Mouse (Mus musculus) B cell, adult (primary cell): ENCODE data around the gene Abhd8. TPM values are rescaled to one million over a fixed set of nuclear protein-coding genes. Genes with fewer than 3 reads are reported as not detected.

Experiments
- total RNA-seq: library from RNA; stranded (reverse); gene quantifications from 4 replicates; pipeline ENCODE4 v1.2.4, GENCODE M21; 2023; ENCODE audit not compliant: inconsistent age

Abhd8 gene
- 11.1 to 13.1 TPM (median 12.5 TPM) in 4 replicates for total RNA-seq

GRCm38 (mm10) chr8:71463188-71464033, at the start of gene Abhd8:
Gene Abhd8 (minus strand): TSS chr8:71463655.

DNA sequence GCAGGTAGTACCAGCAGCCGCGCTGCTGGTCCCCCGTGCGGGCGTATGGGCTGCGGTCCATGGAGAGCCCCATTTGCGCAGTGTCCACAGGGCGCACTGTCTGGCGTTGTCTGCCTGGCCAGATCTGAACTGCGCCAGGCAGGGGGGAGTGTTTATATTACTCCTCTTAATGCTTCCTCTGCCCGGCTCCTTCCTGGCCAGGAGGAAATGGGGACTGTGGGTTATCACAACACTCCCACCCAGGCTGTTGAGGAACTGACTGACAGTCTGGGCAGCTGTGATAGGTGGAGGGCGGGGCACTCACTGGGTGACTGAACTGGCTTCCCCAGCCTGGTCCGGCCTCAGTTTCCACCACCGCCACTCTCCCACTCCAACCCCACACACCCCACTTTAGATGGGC, 48.2 kb upstream of the Abhd8 start, which contains the start of gene Plvap:
Plvap (minus strand) TSS at position 109 of the 400 bp plus-strand sequence.

GRCm38 (mm10) chr8:71487691-71488445, 24.4 kb upstream of the Abhd8 start, which contains the start of gene Gtpbp3:
Gene Gtpbp3 (plus strand): TSS chr8:71488103.

DNA sequence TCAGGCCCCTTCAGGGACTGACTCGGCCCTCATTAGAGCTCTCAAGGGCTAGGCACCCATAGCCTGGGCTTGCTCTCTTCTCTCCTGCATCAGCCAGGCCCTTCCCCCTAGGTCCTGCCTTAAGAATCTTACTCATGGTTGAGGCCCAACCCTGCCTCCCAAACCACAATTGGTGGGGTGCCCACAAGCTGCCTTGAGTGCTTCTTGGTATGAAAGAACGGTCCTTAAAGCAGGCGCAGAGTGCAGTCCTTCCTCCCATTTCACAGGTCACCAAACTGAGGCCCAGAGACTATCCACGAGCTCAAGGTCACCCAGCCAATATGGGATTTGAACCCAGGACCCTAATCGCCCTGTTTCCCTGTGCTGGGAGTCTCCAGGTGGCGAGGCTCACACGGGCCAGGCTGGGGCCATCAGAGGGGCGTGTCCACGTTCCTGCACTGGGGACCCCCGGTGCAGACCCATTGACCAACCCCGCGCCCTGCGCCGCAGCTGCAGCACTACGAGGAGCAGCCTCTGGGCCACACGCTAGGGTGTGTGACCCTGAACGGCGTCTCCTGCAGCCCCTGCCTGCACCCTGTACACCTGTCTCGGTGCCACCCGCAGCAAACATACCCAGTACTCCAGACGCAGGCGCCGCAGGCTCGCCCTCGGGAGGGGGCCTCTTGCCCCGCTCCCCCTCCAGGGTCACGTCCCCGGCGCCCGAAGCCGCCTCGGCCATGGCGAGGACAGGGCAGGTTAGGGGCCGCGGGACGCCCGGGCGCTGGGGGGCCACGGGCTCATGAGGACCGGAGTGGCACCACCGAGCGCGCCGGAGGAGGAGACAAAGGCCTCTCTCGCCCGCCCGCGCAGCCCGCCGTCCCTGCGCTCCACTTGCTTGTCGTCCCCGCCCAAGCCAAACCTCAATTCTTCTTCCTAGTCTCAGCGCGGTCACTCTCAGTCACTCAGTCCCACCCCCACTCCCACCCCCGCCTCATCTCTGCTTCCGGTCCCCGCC, 22.0 kb upstream of the Abhd8 start, which contains the start of gene Ano8:
Ano8 (minus strand) TSS at position 822 of the 994 bp plus-strand sequence.

GRCm38 (mm10) chr8:71468916-71469315, 5.5 kb upstream of the Abhd8 start, which contains the start of gene Dda1:
Gene Dda1 (plus strand): TSS chr8:71469199.

DNA sequence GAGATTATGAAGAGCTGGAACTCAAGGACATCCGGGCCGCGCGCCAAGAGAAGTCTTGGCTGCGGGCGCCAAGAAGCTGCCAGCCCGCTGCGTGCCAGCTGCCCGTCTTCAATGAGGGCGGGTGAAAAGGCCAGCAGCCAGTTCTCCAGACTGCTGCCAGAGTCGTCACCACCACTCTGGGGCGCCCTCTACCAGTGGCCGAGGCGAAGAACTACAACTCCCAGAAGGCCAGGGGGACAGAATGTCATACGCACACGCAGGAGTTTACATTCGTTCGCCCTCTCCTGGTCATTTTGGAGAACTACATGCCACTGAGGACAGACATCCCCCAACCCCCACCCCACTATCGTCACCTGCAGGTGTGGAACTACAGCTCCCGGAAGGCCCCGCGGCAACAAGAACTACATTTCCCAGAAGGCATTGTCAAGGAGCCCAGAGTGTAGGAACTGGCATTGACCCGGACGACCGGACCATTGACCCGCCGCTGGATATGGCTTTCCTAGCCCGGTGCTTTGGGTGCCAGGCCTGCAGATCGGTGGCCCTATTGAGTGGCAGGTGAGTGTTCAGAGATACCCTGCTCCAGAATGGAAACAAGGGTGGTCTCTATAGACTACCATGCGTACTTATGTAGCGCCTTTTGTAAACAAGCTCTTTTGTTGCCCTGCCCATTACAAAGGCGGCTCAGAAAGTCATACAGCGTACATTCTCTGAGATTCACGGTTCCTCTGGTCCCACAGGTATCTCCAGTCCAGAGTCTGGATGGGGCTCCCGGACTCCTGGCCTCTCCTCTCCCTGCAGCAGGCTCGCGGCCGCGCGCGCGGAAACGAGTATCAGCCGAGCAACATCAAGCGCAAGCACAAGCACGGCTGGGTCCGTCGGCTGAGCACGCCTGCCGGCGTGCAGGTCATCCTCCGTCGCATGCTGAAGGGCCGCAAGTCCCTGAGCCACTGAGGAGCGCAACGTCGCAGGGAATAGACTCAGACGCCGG, 1.4 kb upstream of the Abhd8 start, which contains the start of gene Mrpl34:
Mrpl34 (plus strand) TSS at position 447 of the 988 bp plus-strand sequence.

Other genes starting within 250 kb of the Abhd8 start
- gene Myo9b, start 190.9 kb downstream of the Abhd8 start, total RNA-seq = 103 to 113 TPM (median 109 TPM) in 4 replicates
- gene Haus8, start 190.7 kb downstream of the Abhd8 start, total RNA-seq = 19.6 to 34.0 TPM (median 26.1 TPM) in 4 replicates
- gene Use1, start 96.8 kb downstream of the Abhd8 start, total RNA-seq = 265 to 295 TPM (median 283 TPM) in 4 replicates
- 21.2 to 27.1 TPM (median 23.5 TPM) in 4 replicates for gene Ocel1, start 92.4 kb downstream of the Abhd8 start, total RNA-seq
- gene Nr2f6, start 81.7 kb downstream of the Abhd8 start, total RNA-seq = 10.3 to 12.4 TPM (median 11.7 TPM) in 4 replicates
- gene Ushbp1, start 67.9 kb downstream of the Abhd8 start, total RNA-seq = not detected in 4 replicates
- 93.2 to 107 TPM (median 93.8 TPM) in 4 replicates for gene Babam1, start 66.8 kb downstream of the Abhd8 start, total RNA-seq
- 0.51 to 1.4 TPM (median 0.61 TPM) in 4 replicates for gene Ankle1, start 57.6 kb downstream of the Abhd8 start, total RNA-seq
- gene Mrpl34, start 1.3 kb upstream of the Abhd8 start, total RNA-seq = 34.7 to 38.7 TPM (median 35.8 TPM) in 4 replicates
- 99.3 to 111 TPM (median 106 TPM) in 4 replicates for gene Dda1, start 5.5 kb upstream of the Abhd8 start, total RNA-seq
- 12.1 to 14.8 TPM (median 13.7 TPM) in 4 replicates for gene Ano8, start 22.3 kb upstream of the Abhd8 start, total RNA-seq
- gene Gtpbp3, start 24.4 kb upstream of the Abhd8 start, total RNA-seq = 17.1 to 21.2 TPM (median 18.4 TPM) in 4 replicates
- gene Plvap, start 48.1 kb upstream of the Abhd8 start, total RNA-seq = 0.45 TPM in 1 of 4 replicates, not detected in the others
- not detected in 4 replicates for gene Ccdc194, start 62.1 kb upstream of the Abhd8 start, total RNA-seq
- 23.8 to 37.9 TPM (median 34.7 TPM) in 4 replicates for gene Bst2, start 73.8 kb upstream of the Abhd8 start, total RNA-seq
- 36.5 to 54.6 TPM (median 44.8 TPM) in 4 replicates for gene Mvb12a, start 79.3 kb upstream of the Abhd8 start, total RNA-seq
- 0.33 TPM in 1 of 4 replicates, not detected in the others for gene Tmem221, start 95.2 kb upstream of the Abhd8 start, total RNA-seq
- gene Nxnl1, start 102.9 kb upstream of the Abhd8 start, total RNA-seq = not detected in 4 replicates
- 8.2 to 9.1 TPM (median 8.7 TPM) in 4 replicates for gene Slc27a1, start 105.2 kb upstream of the Abhd8 start, total RNA-seq
- 99.2 to 122 TPM (median 101 TPM) in 4 replicates for gene Pgls, start 128.5 kb upstream of the Abhd8 start, total RNA-seq
- gene Fam129c, start 134.0 kb upstream of the Abhd8 start, total RNA-seq = 115 to 183 TPM (median 158 TPM) in 4 replicates
- 104 to 126 TPM (median 116 TPM) in 4 replicates for gene Colgalt1, start 147.3 kb upstream of the Abhd8 start, total RNA-seq
- 0.54 to 0.64 TPM (median 0.60 TPM) in 3 of 4 replicates, not detected in the other for gene Unc13a, start 208.1 kb upstream of the Abhd8 start, total RNA-seq
- gene Jak3, start 212.6 kb upstream of the Abhd8 start, total RNA-seq = 79.6 to 88.3 TPM (median 85.0 TPM) in 4 replicates
- 33.1 to 38.9 TPM (median 35.9 TPM) in 4 replicates for gene Insl3, start 225.6 kb upstream of the Abhd8 start, total RNA-seq
- 0.54 to 0.93 TPM (median 0.59 TPM) in 4 replicates for gene B3gnt3, start 238.1 kb upstream of the Abhd8 start, total RNA-seq